Mouse (Mus musculus) E14TG2a.4 (cell line): Measurements from ENCODE around the gene Dlg4.

ENCODE experiments used
- CTCF ChIP-seq: conservative IDR thresholded peaks from 2 replicates; pipeline ENCODE4 v1.5.1; 2014; ENCODE audit warnings: low read length
- POU5F1 ChIP-seq: IDR thresholded peaks from 2 replicates; pipeline ENCODE4 v1.6.1; 2014; ENCODE audit warnings: low read length, borderline replicate concordance

- TF ChIP-seq CTCF (no peak), POU5F1 (no peak)
Measured at GRCm38 (mm10) chr11:70014051-70014450, 2.7 kb upstream of the Dlg4 start.
